Mouse (Mus musculus) mouse embryonic stem cell (cell line): ENCODE measurements around the gene Ccdc177.

ENCODE experiments used
- in situ Hi-C, 2 experiments: fragments of 300-500 bp; cut with MboI; formaldehyde crosslinking; loops; 1 replicate in 1 of 2; 3 replicates in 1 of 2; pipeline ENCODE4 v1.14.3; 2019 to 2020; ENCODE audit warnings: low sequenced_read_pairs in 2 of 2, low pct_unique_long_range_greater_than_20kb in 1 of 2, mixed read lengths in 1 of 2; ENCODE audit not compliant: unreplicated experiment in 1 of 2

The Ccdc177 gene

DNA sequence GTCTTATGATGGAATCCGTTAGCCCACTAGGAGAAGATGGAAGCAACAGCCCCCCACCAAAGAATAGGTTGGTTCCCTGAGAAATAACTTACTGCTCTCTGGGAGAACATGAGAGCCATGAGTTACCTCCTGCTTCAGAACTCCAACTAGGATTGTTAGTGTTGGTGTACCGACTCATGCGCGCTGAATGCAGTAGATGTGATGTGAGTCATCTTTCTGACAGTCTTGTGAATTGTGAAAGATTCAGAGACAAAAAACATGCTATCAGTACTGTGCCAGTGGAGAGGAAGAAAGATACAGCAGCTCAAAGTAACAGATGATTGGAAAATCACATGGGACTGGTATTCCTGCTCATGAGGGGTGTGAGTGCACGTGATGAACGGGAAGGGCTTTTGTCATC lies 8.9 kb downstream of the Ccdc177 start:
- in situ Hi-C loops: no loop called here

DNA sequence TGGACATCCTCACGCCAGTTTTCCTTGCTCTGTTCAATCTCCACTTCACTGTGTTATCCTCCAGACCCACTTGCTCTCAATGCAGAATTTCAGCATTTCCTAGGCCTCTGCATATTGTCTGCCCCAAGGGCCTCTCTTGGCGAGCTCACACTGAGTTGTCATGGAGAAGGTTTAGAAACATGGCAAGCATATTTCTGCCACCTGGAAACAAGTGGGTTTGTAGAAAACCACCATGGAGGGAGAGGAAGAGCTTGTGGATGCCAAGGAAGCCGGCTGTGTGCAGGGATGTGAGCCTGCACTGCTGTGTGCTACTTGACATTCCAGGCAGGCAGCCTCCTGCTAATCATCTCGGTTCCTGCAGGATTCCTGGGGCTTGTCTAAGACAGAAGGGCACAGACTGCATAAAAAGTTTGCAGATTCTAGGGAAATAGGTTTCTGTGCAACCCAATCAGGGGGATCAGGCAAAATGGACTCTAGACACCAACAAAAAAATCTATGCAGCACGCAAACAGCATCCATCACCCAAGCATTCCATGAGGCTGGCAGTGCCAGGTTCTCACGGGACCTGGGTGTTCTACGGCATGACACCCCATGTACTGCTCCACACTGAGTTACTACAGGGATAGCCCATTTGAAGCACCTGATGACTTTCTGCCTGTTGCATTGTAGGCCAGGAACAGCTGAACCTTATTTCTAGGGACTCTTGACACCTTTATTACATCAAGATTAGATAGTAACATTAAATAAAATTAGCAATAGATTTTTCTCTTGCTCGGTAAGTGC lies 14.3 kb downstream of the Ccdc177 start:
- in situ Hi-C loops: no loop called here

DNA sequence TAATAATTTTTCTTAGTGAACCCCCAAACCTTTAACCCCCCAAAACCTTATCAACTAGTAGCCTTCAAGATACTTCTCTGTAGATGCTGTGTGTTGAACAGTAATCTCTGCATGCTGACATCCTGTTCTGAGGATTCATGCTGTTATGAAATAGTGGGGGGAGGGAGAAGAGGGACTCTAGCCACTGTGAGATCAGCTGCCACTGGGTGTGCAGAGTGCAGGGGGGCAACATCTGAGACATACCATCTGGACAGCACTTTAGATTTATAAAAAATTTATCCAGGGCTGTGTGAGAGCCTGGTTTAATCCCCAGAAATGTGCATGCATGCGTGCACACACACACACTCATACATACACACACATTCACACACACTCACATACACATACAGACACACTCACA lies 15.9 kb downstream of the Ccdc177 start:
- in situ Hi-C loops: no loop called here

DNA sequence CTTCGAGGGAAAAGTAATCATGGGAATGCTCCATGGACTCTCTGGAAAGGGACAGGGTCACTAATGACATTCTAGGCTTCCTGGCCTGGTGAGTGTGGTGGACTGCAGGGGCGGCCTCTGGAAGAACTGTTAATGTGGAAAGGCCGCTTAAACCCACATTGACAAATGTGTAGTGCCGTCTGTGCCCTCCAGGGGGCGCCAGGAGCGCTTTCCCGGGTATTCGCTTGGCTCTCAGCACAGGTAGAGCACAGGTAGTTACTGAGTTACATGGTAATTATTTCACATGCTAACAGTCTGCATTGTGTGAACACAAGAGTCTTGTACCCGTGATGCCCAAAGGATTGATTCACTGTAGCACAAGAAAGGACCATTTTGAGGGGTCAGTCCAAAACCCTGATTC lies 21.0 kb downstream of the Ccdc177 start:
- in situ Hi-C loops: no loop called here

DNA sequence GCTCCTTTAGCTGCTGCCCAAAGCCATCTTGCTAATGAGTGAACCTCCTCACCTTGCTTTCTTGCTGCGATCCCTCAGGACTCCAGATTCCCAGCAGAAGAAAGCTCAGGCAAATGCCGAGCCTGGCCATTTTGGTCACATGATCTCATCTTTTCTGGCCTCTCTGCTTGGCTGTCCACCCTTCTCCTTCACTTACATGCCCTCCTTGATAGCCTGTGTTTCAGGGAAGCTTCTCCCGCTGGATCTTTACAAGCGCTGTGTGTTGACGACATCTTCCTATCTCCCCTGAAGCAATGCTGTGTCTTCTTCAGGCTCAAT lies 23.2 kb downstream of the Ccdc177 start:
- in situ Hi-C loops: no loop called here

DNA sequence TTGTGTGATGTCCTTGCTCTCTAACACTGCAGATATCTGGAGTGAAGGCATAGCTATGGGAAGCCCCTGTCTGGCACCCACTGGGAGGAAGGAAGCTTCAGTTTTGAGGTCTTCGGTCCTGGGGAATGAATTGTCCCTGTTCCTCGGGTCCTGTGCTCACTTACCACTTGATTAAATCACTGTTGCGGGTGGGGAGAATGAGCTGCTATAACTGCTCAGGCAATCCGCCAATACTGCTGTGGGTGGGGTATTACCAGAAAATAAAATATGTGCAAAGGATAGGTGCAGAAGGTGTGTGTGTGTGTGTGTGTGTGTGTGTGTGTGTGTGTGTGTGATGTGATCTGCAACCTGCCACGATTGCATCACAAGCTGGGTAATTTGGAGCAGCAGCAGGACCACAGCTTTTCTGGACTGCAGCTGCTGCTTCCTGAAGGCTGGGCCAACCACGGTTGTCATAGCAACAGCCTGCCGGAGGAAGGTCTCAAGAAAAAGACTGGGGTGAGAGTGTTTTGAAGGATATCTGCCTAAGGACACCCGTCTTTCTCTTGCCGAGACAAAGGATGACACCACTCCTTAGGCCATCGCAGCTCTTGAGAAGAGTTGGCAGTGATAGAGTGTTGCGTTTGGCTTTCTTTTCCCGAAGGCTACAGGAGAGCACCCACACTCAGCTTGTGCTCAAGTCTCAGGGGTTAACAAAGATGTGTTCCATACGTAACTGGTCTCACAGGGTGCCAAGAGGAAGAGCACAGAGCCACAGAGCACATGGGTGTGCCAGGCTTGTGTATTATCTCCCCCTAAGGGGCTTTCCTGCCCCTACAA lies 23.8 kb downstream of the Ccdc177 start:
- in situ Hi-C loops: no loop called here

DNA sequence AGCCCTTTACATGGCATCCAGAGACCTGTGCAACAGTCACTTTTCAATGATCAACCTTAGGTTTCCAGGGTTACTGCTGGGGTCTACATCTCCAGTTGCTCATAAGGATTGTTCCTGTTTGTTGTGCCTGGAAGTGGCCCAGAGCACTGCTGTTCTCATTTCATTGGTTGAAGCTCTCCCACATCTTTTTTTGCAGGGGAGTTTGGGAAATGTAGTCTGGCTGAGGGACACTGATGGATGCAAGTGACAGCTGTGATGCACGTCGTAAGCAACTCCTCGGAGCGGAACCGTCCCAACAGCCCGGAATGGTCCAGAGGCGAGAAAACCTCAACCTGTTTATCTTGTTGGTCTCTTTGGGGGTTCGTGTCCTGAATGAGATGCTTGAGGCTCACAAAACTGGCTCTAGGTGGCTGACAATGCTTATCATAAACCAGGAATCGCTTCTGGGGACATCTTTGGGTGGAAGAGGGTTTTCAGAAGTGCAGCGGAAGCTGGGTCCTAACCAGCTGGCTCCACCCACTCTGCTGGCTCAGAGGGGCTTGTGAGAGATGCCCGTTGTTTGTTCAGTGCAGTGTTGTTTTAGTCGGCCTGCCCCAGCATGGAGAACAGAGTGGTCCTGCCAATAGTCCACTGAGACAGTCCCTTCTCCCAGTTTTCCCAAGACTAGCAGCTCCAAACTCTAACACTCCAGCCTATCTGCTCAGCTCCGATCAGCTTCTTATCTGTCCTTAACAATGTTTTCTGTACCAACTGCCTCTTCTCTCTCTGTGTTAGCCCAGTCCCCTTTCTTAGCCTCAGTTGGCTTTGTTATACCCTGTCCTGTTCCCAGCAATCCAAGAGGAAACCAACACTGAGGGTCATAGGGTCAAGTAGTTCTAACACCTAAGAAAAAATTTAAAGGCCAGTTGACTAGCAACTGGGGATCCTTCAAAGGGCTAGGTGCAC lies 25.7 kb downstream of the Ccdc177 start:
- in situ Hi-C loops: no loop called here

DNA sequence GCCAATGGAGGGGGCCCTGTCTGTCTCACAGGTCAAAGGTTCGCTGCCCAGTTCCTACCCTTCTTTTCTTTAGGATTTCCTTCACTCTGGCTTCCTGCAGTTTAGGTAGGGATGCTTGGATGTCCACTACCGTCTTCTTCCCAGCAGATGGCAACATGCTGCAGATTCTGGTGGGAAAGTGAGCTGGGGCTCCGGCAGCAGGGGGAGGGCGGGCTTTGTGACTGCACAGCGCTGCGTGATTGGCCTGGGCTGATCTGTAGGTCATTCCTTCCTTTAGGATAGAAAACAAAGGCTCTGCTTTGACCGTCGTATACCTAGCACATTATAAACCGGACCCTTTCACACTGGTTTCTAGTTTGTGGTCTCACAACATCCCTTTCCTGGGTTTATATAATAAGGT lies 29.9 kb downstream of the Ccdc177 start:
- in situ Hi-C loops: no loop called here

DNA sequence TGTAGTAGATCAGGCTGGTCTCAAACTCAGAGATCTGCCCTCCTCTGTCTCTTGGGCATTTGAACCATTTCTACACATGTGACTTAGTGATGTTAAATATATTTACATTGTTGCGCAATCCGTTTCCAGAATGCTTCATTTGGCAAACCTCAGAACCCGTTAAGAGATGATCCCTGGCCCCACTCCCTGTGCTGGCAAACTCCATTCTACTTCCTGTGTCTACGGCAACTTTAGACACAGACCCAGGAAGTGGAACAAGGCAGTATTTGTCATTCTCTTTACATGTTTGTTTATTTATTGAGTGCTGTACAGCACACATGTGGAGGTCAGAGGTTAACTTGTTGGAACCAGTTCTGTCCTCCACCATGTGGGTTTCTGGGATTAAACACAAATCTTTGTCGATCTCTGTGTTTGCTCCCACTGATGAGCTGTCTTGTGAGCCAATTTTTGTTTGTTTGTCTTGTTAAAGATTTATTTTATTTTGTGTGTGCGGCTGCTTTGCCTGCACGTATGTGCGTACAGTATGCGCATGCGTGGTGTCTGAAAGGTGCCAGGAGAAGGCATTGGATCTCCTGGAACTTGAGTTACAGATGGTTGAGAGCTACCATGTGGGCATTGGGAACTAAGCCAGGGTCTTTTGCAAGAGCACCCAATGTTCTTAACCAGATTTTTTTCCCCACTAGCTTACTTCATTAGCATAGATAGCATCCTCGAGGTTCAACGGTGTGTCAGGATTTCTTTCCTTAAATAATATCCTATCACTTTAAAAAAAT lies 30.5 kb downstream of the Ccdc177 start:
- in situ Hi-C loops: no loop called here

DNA sequence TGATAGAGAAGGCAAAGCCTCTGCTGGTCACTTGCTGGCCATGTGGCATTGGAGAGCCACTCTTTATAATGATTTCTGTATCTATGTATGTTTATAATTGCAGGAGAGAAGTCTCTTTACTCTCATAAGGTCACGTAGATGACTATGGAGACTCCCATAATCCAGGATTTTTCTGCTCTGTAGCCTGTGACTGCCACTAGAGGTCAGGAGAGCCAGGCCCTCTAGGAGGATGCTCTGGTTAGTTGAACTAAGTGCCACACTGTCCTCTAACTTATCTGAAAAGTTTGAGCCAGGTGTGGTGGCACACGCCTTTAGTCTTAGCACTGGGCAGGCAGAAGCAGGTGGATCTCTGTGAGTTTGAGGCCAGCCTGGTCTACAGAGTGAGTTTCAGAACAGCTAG lies 31.7 kb downstream of the Ccdc177 start:
- in situ Hi-C loops: no loop called here

DNA sequence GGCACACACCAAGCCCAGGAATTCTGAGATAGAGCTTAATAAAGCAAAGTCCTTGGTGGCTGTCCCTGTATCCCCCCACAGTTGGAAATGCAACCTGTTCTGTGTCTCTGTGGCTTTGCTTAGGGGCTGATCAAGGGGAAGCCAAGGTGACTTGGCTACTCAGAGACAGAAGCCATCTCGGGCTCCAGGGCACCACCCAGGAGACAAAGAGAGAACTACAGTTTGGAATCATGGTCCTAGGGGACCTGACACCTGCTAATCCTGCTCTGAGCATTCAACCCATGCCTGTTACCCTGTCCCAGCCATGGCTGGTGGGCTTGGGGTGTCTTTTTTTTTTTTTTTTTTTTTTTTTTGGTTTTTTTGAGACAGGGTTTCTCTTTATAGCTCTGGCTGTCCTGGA lies 32.3 kb downstream of the Ccdc177 start:
- in situ Hi-C loops: no loop called here

DNA sequence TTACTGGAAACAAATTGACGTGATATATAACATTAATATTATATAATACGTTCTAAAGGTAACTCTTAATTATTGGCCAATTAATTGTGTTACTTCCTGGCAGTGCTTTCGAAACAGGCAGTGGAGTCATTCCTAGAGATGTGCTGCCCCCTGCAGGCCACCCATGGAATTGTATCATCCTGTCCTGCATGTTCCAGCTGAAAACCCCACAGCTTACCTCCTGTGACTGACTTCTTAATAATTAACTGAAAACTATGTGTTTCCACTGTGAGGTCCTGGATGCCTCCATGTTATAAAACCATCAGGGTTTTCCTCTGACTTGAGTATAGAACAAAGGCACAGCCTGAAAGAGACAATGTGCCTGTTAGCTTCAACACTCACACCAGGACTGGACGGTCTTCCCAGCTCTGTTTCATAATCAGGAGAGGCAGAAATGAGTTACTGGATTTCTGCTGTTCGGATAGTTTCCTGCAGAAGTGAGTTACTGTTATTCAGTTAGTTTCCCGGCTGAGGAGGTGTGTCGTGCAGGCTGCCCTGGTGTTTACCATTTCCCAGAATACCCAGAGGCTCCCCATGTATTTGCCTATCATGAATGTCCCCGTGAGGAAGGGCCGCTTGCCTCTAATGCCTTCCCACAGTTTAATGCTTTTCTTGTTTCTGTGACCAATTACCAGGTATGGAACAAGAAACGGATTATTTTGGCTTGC lies 35.5 kb downstream of the Ccdc177 start:
- in situ Hi-C loops: no loop called here

DNA sequence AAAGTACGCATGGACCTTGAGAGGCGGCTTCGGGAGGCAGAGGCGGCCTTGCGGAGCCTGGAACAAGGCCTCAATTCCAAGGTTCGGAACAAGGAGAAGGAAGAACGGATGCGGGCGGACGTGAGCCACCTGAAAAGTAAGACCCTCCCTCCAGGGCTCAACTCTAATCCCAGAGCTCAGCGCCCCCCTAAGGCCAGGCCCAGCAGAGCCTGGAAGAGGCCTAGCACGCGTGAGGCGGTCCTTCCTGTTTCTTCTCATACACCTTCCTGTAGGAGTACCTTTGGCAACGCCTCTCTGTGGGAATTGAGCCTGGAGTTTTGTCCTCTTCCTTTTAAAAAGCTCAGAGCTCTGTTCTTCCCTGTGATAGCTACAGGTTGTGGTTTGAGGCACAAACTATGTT lies 39.0 kb downstream of the Ccdc177 start:
- in situ Hi-C loops: no loop called here

DNA sequence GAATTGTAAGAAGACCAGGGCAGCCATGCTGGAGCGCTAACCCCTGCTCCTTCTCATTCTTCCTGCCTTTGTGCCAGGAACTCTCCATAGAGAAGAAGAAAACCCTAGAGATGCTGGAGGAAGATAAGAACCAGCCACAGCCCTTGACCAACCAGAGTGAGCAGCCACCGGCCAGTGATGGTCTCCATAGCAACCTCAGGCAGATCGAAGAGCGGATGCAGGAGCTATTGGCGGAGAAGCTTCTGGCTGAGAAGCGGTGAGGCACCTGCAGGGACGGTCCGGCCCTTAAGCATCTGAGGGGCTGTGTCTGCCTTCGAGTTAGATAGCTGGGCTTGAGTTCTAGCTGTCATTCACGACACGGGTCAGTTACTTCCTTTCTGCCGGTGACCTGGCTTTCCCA lies 40.0 kb downstream of the Ccdc177 start:
- in situ Hi-C loops: no loop called here

DNA sequence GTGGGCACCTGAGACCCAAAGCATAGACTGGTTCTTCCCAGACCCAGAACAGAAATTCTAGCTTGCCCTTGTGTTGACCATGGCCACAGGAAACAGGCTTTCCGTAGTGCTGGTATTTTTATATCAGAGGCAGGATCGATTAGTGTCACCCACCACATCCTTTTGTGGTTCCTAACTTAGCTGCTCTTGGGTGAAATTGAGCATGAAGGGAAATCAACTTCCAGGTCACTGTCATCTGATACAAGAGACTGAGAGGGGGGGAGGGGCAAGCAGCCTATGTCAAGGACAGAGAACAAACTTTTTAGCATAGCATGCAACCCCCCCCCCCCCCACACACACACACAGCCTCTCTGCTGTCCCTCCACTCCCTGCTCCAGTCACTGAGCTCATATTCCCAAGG lies 41.3 kb downstream of the Ccdc177 start:
- in situ Hi-C loops: no loop called here

DNA sequence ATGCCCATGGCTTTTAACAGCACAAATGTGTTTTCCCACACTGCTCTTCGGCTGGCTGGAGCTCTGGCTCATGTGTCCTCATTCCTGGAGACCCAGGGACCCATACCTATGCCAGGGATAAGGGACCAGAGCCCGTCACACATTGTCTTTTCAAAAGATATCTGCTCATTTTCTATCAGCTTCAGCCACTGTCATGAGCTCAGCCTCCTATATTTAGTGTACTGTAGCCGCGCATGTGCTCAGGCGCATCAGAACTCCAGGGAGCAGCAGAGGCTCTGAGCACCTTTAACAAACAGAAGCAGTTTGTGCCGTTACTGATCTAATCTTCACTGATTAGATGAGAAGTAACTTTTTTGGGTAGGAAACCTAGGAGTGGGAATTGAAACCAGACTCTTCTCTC lies 44.6 kb downstream of the Ccdc177 start:
- in situ Hi-C loops: no loop called here

DNA sequence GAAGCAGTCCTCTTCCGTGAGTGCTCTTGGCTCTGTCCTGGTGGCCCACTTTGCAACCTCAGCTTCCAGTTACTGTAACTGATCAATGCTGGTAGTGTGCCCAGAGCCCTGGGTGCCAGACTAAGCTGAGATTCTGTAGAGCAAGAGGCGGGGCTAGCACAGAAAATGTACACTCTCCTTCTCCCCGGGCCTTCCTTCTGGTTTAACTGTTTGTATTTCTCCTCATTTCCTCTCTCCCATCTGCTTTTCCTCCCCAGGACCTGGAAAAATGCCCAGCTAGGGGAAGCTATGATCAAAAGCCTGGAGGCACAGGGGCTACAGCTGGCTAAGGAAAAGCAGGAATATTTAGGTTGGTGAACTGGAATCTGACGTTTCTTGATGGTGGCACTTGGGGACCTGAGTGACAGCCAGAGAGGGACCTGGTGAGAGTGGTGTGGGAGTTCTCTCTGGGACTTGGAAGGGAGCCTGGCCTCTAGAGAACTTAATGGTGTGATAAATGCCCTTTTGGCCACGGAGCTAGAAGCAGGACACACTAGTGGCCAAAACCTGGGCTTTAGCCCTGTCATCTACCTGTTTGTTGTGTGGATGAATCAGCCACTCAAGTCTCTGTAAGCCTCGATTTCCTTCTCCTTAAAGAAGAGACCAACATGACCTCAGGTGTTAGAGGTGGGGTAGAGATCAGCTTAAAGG lies 53.4 kb downstream of the Ccdc177 start:
- in situ Hi-C loops: no loop called here
